Mouse (Mus musculus) c-Kit-negative CD71-positive TER-119-positive erythroid progenitor cells, embryonic 14.5 days (primary cell): ENCODE measurements around the gene Prkar1a.

Experiments
- DNase-seq: peaks from one replicate; pipeline ENCODE4 v3.0.0-alpha.2; 2013; ENCODE audit warnings: low read depth, low spot score

Gene Prkar1a

DNA sequence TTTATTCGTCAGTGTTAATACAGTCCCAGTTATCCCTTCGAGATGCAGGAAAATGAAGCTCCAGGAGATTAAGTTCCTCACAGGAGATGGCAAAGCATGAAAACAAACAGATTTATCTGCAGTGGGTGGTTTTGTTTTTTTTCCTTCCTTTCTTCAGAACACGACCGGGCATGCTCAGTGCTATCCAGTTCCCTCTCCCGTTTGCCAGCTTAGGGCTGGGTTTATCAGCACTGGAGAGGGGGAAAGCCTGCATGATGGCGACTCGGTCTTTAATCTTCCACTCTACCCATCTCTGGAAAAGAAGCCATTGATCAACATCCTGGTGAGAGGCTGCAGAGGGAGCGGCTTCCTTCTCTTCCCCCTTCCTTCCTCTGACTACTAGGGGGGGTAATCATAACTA, at the start of gene Prkar1a:
Gene Prkar1a, plus strand, starts transcription at position 200 of the 400 bp plus-strand sequence.
- DNase-seq, result no peak

DNA sequence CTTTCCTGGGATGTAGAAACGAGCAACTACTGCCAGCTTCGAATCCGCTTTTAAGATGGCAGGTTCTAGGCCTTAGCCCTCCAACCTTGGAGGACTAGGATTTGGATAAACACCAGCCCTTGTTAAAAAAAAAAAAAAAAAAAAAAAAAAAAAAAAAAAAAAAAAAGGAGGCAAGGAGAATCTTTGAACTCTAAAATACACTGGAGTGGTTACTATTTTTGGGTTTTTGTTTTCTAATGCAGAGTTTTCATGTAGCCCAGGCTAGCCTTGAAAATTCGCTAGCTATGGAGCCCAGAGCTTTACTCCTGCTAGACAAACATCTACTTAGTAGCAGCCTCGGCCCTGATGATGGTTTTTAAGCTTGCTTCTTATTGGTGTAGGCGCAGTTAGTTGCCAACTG, 41.6 kb upstream of the Prkar1a start:
- DNase-seq, result no peak

DNA sequence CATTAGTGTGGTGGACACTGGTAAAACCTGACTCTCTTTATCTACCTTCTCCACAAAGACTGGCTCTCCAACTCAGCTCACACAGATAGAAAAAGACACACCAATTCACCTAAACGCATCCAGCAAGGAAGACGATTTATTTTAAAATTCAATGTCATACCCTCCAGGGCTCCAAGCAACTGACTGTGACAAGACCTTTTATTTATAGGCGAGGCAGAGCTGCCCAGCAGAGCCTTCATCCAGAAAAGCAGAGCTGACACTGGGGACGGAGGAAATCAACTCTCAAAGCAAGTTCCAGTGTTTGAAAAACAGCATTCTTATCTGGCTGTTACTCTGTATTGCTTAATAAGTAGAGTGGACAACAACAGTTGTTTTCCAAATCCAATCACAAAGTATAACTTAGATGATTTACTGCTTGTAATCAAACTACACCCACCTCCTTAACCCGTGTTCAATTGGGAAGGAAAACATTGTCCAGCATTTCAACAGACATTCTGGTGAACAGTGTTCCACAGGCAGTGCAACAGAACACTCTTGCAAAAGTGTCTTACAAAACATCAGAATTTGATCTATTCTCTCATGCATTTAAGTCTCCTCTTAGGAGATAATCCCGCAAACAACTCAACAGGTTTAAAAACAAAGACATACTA, 40.1 kb upstream of the Prkar1a start:
- no peak for DNase-seq

DNA sequence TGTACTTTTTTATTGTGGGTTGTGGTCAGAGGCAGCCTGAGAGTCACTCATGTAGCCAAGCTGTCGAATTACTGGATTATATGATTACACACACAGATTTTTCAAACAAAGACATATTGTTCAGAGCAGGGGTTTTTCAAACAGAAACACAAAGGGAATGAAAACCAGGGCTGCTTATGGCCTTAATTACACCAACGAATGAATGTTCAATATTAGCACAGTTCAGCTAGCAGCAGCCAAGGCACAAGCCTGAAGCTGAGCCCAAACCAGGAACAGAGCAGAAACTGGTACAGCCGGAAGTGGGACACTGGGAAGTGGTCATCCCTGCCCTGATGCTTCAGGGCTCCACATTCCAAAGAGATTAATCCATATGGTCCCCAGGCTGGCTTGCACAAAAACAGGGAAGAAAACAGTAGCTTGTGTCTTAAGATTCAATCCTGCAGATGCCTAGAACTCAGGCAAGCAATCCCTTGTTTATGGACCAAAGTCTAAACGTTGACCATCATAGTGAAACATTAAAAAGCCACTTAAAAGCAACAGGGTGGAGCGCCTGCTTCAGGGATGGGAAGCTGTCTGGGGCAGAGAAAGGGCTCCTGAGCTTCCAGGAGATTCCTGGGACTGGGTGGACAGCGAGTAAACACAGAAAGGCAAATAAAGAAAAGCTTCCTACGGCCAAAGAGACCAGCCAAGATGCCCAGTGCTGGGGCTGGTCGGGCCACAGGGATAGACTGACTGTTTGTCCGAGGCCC, 39.0 kb upstream of the Prkar1a start:
- DNase-seq, result no peak

DNA sequence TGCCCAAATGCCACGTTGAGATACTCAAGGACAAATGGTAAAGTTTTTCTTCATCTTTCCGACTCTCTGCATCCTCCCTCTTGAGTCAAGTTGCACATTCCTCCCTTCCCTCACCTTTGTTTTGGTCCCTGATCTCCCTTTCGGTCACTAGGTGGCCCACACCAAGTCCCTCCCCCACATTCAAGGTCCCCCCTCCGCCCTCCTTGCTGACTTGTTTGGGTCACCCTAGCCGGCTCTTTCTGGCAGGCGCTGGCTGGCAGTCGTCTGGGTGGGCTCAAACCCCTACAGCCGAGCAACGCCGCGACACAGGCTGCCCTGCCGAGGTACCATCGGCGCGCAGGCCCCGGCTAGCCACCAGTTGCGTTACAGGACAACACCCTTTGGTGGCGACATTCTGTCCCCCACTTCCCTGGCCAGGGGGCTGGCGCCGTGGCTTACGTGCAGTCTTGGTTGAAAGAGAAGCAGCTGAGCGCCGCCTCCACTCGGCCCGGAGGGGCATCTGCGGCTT, 38.4 kb upstream of the Prkar1a start:
- DNase-seq, result no peak

DNA sequence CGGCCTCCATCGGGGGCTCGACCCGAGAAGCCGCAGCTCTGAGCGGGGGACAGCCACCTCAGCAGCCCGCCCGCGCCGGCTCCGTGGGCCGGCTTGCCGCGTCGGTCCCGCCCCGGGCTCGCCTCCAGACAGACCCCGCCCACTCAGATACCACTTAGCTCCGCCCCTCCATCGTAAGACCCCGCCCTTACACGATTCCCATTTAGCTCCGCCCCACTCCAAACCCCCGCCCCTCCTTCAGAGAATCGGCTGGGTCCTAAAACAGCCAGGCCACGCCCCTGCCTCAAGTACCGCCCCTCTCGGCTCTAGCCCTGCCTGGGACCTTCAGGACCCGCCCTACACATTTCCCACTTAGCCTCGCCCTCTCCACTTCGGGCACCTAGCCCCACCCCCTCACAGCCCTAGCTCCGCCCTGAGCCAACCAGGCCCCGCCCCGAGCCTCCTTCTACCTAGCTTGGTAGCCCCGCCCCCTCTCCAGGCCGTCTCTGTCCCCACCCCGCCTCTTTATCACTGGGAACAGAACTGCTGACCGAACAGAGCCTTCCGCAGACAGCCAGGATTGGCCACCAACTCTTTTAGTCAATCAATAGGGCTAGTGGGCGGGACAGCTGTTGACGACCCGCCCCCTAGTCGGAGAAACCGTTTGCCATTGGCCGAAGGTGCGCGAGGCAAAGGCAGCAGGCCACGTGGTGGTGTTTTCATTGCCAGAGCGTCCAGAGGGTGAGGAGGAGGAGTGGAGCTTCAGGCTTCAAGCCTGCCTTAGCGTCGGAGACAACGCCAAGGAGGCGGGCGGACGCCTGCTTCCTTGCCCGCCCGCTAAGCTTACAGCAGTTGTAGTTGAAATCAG, 37.7 kb upstream of the Prkar1a start, which contains the start of gene Wipi1:
Gene Wipi1, minus strand, starts transcription at position 665 of the 847 bp plus-strand sequence.
- peak; percentile 99 for DNase-seq

DNA sequence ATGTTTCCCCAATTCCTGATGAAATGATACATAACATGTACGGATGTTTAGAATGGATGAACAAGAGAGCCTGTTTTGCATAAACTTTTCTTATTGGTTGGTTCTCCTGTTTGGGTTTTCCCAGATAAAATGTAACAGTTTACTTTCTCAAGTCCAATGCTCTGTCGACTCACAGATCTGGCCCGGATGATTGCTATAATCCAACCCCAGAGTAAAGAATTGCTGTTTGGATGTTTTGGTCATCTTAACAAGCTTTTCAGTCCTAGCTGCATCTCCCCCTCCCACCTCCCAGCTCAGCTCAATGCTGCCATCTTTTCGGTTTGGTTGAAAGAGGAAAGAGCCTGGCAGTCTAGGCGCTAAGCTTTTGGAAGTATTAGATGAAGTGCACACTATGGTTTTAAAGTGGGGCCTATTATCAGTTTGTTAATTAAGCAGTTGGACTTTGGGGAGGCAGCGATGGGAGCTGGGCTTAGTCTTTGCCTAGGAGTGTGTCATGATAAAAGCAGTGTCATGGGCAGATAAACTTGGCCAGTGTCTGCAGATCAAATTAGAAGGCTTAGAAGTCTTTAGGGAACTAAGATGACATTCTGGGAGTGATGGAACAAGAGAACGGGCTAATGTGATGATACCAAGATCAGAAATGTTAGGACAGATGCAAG, 36.2 kb upstream of the Prkar1a start:
- DNase-seq, result peak; percentile 65

DNA sequence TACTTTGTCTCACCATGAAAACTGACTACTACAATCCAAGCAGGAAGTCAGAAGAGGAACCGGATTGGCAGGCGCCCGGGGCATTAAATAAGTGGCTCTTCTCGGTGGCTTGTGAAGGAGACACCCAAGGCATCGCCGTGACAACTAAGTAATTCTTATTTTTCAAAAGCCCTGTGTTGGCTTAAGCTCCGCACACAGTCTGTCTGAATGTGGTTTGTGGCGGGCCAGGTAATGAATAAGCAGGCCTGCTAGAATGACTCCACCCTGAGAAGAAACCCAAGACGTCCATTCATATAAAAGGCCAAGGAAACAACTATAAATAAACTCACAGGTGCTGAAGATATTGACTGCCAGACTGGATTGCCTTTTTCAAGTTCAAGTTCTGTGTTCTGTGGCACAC, 33.9 kb upstream of the Prkar1a start:
- no peak for DNase-seq

DNA sequence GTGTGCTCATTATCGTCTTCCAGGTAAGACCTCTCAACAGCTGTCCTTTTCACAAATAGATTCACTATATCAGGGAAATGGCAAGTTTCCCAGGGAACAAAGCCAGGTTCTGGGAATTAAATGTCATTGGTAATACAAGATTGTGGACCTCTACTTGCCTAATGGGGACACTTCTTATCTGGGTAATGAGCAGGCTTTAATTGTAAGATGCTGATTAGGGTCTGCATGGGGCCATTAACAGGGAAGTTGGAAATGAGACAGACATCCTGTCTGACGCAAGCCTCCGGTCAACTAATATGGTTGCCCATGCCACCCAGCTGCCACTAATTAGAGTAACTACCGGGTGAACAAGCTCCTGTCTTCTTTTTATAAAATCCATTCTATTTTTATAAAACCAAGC, 32.9 kb upstream of the Prkar1a start:
- no peak for DNase-seq

DNA sequence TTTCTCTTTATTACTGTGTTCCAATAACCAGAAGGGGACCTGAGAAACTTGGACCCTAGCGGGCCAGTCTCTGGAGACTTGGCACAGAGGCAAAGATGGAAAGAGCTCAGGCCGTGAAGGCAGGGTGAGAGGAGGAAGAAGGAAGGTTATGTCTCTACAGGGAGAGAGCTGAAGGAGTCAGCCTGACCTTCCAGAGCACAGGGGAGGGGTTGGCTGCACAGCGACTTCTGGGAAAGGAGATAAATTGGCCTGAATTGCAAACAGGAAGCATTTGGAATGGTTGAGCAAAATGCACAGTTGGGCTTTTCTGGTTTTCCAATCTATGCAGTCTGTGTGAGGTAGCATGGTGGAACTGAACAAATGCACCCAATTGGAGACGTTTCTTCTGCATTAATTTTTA, 32.4 kb upstream of the Prkar1a start:
- peak; percentile 49 for DNase-seq

DNA sequence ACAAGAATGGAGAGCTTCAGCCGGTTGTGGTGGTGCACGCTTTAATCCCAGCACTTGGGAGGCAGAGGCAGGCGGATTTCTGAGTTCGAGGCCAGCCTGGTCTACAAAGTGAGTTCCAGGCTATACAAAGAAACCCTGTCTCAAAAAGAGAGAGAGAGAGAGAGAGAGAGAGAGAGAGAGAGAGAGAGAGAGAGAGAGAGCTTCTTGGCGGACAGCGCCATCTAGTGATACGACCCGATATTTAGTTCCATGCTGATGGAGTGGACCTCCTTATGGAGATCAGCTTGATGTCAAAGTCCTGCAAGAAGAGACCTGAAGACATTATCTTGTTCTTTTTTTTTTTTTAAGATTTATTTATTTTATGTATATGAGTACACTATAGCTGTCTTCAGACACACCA, 30.1 kb upstream of the Prkar1a start:
- DNase-seq, result peak; percentile 75

DNA sequence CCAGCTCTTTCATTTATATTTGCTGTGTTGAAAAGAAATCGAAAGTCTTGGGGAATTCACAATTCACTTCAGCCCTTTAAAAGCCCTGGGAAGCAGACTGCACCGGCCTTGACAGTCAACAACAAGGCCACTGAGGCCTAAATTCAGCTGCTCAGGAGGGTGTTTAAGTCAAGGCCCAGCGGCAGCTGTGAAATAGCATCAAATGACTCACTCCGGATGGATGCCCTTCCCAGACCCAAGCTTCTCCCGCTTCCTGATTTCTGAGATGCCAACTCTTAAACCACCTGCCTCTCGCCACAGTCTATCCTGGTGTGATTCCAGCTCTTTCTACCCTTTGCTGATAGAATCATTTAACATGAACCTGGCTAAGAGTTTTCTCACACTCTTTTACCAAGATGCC, 28.8 kb upstream of the Prkar1a start:
- no peak for DNase-seq

DNA sequence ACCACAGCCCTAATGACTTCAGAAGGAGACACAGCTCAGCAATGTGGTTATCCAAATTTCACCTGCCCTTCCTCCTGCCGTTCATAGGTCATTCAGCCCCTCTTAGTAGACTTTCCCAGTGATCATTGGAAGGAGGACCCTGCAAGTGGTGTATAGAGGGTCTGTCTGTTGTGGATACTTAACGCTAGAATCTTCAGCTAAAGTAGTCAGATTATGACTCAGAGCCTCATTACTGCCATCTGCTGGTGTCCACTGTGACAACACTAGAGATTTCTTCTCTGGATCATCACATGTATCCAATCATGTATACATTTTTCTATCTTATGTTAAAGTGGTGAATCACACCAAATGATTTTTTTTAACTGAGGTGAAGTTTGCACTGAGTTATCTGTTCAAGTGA, 28.0 kb upstream of the Prkar1a start:
- peak; percentile 59 for DNase-seq

DNA sequence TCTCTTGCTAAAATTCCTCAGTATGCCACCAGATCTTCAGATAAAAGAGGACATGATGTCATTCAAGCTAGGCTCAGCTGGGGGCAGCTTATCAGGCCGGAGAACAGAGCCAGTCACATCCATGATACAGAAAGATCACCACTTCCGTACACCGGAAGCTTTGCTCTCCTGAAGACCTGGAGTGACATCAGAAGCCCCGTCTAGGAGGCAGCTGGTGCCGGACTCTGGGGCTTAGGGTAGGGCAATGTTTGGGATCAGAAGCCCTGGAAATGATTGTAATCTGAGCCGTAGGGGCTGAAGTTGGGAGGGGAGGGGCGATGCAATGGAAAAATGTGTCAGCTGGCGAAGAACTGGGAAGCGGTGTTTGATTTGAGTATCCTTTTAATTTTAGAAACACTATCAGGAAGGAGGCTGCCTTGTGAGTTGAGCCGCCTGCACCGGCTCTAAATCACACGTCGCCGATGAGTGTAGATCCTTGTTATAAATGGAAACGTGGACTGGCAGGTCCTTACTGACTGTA, 26.6 kb upstream of the Prkar1a start:
- DNase-seq, result no peak

DNA sequence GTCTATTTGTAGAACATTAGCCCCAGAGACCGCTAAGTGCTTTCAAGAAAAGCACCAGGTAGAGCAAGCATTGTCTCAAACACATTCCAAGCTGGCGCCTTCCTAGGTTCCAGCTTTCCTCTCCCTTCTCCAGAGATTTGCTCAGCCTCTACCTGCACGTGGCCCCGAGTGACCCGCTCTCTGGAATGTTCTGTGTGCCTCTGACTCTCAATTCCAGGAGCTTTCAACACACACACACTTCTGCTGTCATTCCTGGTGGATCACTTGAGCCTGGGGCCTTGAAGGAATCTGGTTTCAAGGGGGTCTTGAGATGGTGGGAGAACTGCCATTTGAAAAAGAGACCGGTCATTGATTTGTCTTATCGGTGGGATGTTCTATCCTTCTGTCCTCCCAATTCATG, 26.0 kb upstream of the Prkar1a start:
- DNase-seq, result no peak

DNA sequence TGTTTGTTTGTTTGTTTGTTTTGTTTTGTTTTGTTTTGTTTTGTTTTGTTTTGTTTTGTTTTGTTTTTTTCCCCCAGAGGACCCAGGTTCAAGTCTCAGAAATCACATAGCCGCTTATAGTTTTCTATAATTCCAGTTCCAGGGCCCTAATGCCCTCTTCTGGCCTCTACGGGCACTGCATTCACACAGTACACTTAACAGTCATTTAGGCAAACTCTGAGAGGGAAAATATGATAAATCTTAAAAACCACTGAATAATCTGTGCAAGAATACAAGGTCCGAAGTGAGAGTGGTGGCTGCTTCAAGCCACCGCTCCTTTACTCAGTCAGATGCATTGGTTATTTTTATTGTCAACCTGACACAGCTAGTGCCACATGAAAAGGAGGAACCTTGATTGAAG, 21.6 kb upstream of the Prkar1a start:
- DNase-seq, result no peak

DNA sequence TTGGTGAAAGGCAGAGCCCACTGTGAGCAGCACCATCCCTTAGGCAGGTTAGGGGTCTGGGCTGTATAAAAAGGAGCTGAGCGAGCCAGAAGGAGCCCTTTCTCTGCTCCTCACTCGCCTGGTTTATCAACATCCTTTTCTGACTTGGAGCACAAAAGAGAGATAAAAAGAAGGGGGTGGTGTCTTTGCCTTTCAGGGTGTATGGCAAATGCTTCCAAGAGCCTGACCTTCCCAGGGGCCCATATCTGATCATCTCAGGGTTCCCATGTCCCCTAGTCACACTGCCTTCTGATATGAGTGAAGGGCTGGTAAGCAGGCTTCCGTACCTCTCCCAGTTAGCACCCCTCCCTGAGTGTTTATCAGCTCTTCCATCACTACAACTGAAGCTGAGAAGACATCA, 21.1 kb upstream of the Prkar1a start:
- no peak for DNase-seq

DNA sequence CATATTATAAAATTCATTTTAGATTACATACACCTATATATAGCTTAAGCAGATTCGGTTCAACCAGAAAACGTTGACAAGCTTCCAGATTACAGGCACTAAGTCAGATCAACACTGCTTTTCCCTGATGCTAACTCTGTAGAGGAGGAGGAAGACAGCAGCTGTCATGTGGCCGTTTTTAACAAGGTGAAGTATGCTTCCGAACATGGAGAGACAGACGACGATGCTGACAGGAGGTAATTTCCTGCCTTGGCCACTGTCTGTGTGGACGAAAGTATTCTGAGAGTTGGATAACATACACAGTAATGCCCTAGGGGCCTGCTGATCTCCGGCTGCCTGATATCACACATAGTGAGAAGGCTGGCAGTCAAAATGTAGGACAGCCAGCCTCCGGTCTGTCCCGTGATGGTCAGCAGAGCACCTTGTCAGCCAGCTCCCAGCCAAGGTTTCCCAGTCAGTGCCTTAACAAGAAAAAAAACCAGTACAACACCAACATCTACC, 20.1 kb upstream of the Prkar1a start:
- no peak for DNase-seq

DNA sequence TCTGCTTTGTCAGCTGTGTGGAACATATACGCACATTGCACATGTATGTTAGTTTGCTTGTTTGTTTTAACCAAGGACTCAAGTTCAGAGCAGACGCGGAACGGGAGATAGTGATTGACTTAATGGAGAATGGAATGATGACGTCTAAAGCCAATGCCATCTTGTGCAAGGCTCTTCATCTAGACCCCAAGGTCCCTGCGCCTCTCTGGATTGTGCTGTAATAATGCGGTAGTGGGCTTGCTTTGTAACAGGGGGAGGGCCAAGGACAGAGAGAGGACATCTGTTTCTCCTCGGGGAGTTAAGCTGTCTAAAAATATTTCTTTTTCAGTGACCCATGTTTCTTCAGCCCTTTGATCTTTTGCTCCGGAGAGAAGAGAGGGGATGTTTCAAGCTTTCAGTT, 14.3 kb upstream of the Prkar1a start:
- DNase-seq, result no peak

DNA sequence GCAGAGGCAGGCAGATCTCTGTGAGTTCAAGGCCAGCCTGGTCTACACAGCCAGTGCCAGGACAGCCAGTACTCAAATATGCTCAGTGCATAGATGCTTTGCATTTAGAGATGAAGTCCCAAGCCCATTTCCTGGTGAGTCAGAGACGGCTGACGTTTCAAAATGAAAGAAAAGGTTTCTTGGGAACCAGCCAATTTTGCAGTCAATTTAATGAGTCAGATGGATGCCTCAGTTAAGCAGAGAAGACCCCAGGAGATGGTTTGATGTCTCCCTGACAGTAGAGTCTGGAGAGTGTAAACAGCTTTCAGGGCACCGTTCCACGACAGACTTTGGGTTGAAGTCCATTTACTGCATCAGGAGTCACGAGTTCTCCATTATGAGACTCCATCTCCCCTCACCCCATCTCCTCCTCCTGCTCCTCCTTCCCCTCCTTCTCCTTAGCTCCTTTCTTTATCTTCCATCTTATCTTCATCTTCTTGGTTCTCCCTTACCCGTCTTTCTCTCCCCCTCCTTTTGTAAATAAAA, 13.3 kb upstream of the Prkar1a start:
- no peak for DNase-seq
